Mouse (Mus musculus): ENCODE results near the gene Exosc8.
A peak's percentile ranks its signal among the peaks of the same experiment; 100 is the strongest.

DNA sequence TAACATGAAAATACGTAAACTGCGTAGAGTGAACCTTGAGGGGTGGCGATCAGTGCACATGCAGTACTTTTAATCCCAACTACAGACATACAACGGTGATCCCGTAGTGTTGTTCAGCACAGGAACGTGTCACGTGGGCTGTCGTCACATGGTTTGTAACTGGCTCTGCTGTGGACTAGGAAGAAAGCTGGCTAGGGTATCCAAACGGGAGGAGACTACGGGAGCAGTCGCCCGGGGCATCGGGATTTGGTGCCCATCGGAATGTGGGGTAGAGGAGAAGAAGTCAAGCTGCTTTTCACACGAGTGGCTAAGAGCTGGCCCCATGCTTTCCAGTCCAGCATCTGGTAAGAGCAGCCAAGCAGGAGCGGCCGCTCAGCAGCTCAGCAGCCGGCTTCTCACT lies 29.2 kb upstream of the Exosc8 start:
- TF ChIP-seq POLR2A (IDR thresholded peaks at IDR 0.05; ENCODE audit: insufficient read depth, low read depth, low read length) (0 out of 2 replicates have a peak, but pooled peaks have one; percentile 33), CTCF (IDR thresholded peaks at IDR 0.05) (no peak)

All from heart, adult 2 months (tissue).